Mouse (Mus musculus) intestine, embryonic 16.5 days (tissue): Measurements from ENCODE around the gene Coro2b. TPM values are rescaled to one million over a fixed set of nuclear protein-coding genes. Genes with fewer than 3 reads are reported as not detected.

Source experiments
- ATAC-seq: fragments of 200-750 bp; cut with Nextera tagmentation; 2 replicates; pipeline ENCODE4 v1.8.0; 2017; ENCODE audit warnings: moderate TSS enrichment, moderate library complexity
- H3K27ac ChIP-seq: fragments of 300-500 bp; sonication (generic); 2 replicates; pipeline ENCODE4 v1.5.1; 2014; ENCODE audit warnings: mild to moderate bottlenecking, low read length
- H3K27me3 ChIP-seq: fragments of 300-500 bp; sonication (generic); replicated peaks from 2 replicates; pipeline ENCODE4 v1.6.1; 2014; ENCODE audit warnings: low read length, control low read depth, mixed read lengths; ENCODE audit not compliant: control insufficient read depth, insufficient read depth
- H3K36me3 ChIP-seq: fragments of 300-500 bp; sonication (generic); 2 replicates; pipeline ENCODE4 v1.6.1; 2014; ENCODE audit warnings: low read length, control low read depth; ENCODE audit not compliant: control insufficient read depth, insufficient read depth
- H3K4me1 ChIP-seq: fragments of 300-500 bp; sonication (generic); 2 replicates; pipeline ENCODE4 v1.6.1; 2014; ENCODE audit warnings: low read length, control low read depth, mixed read lengths; ENCODE audit not compliant: control insufficient read depth, insufficient read depth
- H3K4me2 ChIP-seq: fragments of 300-500 bp; sonication (generic); 2 replicates; pipeline ENCODE4 v1.6.1; 2014; ENCODE audit warnings: low read depth, low read length, control low read depth
- H3K4me3 ChIP-seq: fragments of 300-500 bp; sonication (generic); 2 replicates; pipeline ENCODE4 v1.5.1; 2014; ENCODE audit warnings: mild to moderate bottlenecking, low read length
- H3K9ac ChIP-seq: fragments of 300-500 bp; sonication (generic); 2 replicates; pipeline ENCODE4 v1.6.1; 2014; ENCODE audit warnings: low read depth, low read length
- H3K9me3 ChIP-seq: fragments of 300-500 bp; sonication (generic); 2 replicates; pipeline ENCODE4 v1.6.1; 2016; ENCODE audit warnings: low read length, control low read depth; ENCODE audit not compliant: control insufficient read depth
- WGBS: fragments of 180-500 bp; shearing (Covaris S2); extraction: QIAGEN DNeasy Blood & Tissue Kit; methylation state at CpG from one replicate; pipeline ENCODE4 v1.1.7; 2014; 5-methylcytosine and 5-hydroxymethylcytosine counted together
- polyA plus RNA-seq: library from polyadenylated mRNA; unstranded; fragments of >200 nt; fragmentation: Nextera tagmentation; extraction: Ambion mirVana; gene quantifications from 2 replicates; pipeline ENCODE4 v1.2.1, GENCODE M21; 2015

Gene Coro2b
- polyA plus RNA-seq, 1 experiment from 2014 or later: 8.2 TPM

- Histone ChIP-seq H3K9me3 (no peaks in the 10 kb centered on the region), H3K27me3 (peaks cover 3% of the 10 kb centered on the region; the same call in 1 of the 2 replicates), H3K4me3 (no peak overlapping the region), H3K9ac (no peak overlapping the region), H3K4me2 (no peak overlapping the region), H3K27ac (peak overlapping the region; percentile 18; the same call in 1 of the 2 replicates), H3K4me1 (peaks cover 32% of the 10 kb centered on the region), H3K36me3 (no peaks in the 10 kb centered on the region)
- ATAC-seq: no peak
- WGBS: 45% methylated on average over 9 of the region's 9 CpGs
Measured at GRCm38 (mm10) chr9:62521541-62521940, 15.3 kb downstream of the Coro2b start.

- Histone ChIP-seq H3K9me3 (no peaks in the 10 kb centered on the region), H3K4me1 (peaks cover 27% of the 10 kb centered on the region), H3K27ac (no peak overlapping the region), H3K4me2 (no peak overlapping the region), H3K9ac (no peak overlapping the region), H3K36me3 (no peaks in the 10 kb centered on the region), H3K27me3 (peaks cover 3% of the 10 kb centered on the region; the same call in 1 of the 2 replicates), H3K4me3 (no peak overlapping the region)
- WGBS: 49% methylated on average over 9 of the region's 9 CpGs
- ATAC-seq: no peak
Measured at GRCm38 (mm10) chr9:62520933-62521332, 15.9 kb downstream of the Coro2b start.

GRCm38 (mm10) chr9:62519787-62520503 is 16.9 kb downstream of the Coro2b start:
- H3K27ac ChIP-seq: no peak overlapping the region
- peaks cover 3% of the 10 kb centered on the region; the same call in 1 of the 2 replicates for H3K27me3 ChIP-seq
- no peak overlapping the region for H3K4me2 ChIP-seq
- H3K4me3 ChIP-seq: no peak overlapping the region
- no peaks in the 10 kb centered on the region for H3K36me3 ChIP-seq
- H3K9me3 ChIP-seq: no peaks in the 10 kb centered on the region
- peaks cover 25% of the 10 kb centered on the region for H3K4me1 ChIP-seq
- no peak overlapping the region for H3K9ac ChIP-seq
- no peak for ATAC-seq
- WGBS: 72% methylated on average over 15 of the region's 15 CpGs

GRCm38 (mm10) chr9:62519334-62519733 is 17.5 kb downstream of the Coro2b start:
- no peak overlapping the region for H3K4me2 ChIP-seq
- H3K36me3 ChIP-seq: no peaks in the 10 kb centered on the region
- H3K4me3 ChIP-seq: no peak overlapping the region
- H3K27me3 ChIP-seq: peaks cover 3% of the 10 kb centered on the region; the same call in 1 of the 2 replicates
- WGBS: 92% methylated on average over 10 of the region's 10 CpGs
- H3K9me3 ChIP-seq: no peaks in the 10 kb centered on the region
- ATAC-seq: no peak
- no peak overlapping the region for H3K27ac ChIP-seq
- no peak overlapping the region for H3K9ac ChIP-seq
- peaks cover 26% of the 10 kb centered on the region for H3K4me1 ChIP-seq

- H3K27me3 ChIP-seq: peaks cover 3% of the 10 kb centered on the region; the same call in 1 of the 2 replicates
- no peak overlapping the region for H3K9ac ChIP-seq
- no peak overlapping the region for H3K4me3 ChIP-seq
- H3K4me2 ChIP-seq: no peak overlapping the region
- no peak for ATAC-seq
- H3K36me3 ChIP-seq: no peaks in the 10 kb centered on the region
- WGBS: 74% methylated on average over 4 of the region's 4 CpGs
- peaks cover 27% of the 10 kb centered on the region for H3K4me1 ChIP-seq
- no peak overlapping the region for H3K27ac ChIP-seq
- H3K9me3 ChIP-seq: no peaks in the 10 kb centered on the region
Measured at GRCm38 (mm10) chr9:62518572-62518971, 18.3 kb downstream of the Coro2b start.

- Histone ChIP-seq H3K4me3 (no peak overlapping the region), H3K9ac (no peak overlapping the region), H3K27me3 (peaks cover 3% of the 10 kb centered on the region; the same call in 1 of the 2 replicates), H3K4me2 (no peak overlapping the region), H3K36me3 (no peaks in the 10 kb centered on the region), H3K4me1 (peaks cover 23% of the 10 kb centered on the region), H3K27ac (no peak overlapping the region), H3K9me3 (no peaks in the 10 kb centered on the region)
- ATAC-seq: no peak
- 69% methylated on average over 6 of the region's 6 CpGs for WGBS
Measured at GRCm38 (mm10) chr9:62517112-62517957, 19.5 kb downstream of the Coro2b start.

GRCm38 (mm10) chr9:62515138-62515537 is 21.7 kb downstream of the Coro2b start:
- ATAC-seq: no peak
- H3K9ac ChIP-seq: no peak overlapping the region
- 88% methylated on average over 7 of the region's 7 CpGs for WGBS
- no peak overlapping the region for H3K4me2 ChIP-seq
- no peak overlapping the region for H3K27ac ChIP-seq
- H3K4me1 ChIP-seq: peaks cover 13% of the 10 kb centered on the region
- H3K9me3 ChIP-seq: no peaks in the 10 kb centered on the region
- H3K27me3 ChIP-seq: no peaks in the 10 kb centered on the region
- no peaks in the 10 kb centered on the region for H3K36me3 ChIP-seq
- no peak overlapping the region for H3K4me3 ChIP-seq

GRCm38 (mm10) chr9:62513492-62514133 is 23.2 kb downstream of the Coro2b start:
- 36% methylated on average over 10 of the region's 10 CpGs for WGBS
- no peaks in the 10 kb centered on the region for H3K9me3 ChIP-seq
- H3K9ac ChIP-seq: no peak overlapping the region
- H3K27ac ChIP-seq: peak overlapping the region; percentile 55
- no peaks in the 10 kb centered on the region for H3K27me3 ChIP-seq
- H3K36me3 ChIP-seq: no peaks in the 10 kb centered on the region
- no peak overlapping the region for H3K4me3 ChIP-seq
- no peak overlapping the region for H3K4me2 ChIP-seq
- H3K4me1 ChIP-seq: peaks cover 13% of the 10 kb centered on the region
- peak; percentile 72 for ATAC-seq

- peak; percentile 36; the same call in 1 of the 2 replicates for ATAC-seq
- no peaks in the 10 kb centered on the region for H3K9me3 ChIP-seq
- no peak overlapping the region for H3K4me2 ChIP-seq
- WGBS: 52% methylated on average over 4 of the region's 4 CpGs
- no peak overlapping the region for H3K9ac ChIP-seq
- no peaks in the 10 kb centered on the region for H3K27me3 ChIP-seq
- H3K36me3 ChIP-seq: no peaks in the 10 kb centered on the region
- H3K27ac ChIP-seq: no peak overlapping the region
- H3K4me3 ChIP-seq: no peak overlapping the region
- peaks cover 13% of the 10 kb centered on the region for H3K4me1 ChIP-seq
Measured at GRCm38 (mm10) chr9:62510530-62510936, 26.3 kb downstream of the Coro2b start.
